Comparison of ENCODE assay signal across 8 mouse cellular contexts in the genomic region with DNA sequence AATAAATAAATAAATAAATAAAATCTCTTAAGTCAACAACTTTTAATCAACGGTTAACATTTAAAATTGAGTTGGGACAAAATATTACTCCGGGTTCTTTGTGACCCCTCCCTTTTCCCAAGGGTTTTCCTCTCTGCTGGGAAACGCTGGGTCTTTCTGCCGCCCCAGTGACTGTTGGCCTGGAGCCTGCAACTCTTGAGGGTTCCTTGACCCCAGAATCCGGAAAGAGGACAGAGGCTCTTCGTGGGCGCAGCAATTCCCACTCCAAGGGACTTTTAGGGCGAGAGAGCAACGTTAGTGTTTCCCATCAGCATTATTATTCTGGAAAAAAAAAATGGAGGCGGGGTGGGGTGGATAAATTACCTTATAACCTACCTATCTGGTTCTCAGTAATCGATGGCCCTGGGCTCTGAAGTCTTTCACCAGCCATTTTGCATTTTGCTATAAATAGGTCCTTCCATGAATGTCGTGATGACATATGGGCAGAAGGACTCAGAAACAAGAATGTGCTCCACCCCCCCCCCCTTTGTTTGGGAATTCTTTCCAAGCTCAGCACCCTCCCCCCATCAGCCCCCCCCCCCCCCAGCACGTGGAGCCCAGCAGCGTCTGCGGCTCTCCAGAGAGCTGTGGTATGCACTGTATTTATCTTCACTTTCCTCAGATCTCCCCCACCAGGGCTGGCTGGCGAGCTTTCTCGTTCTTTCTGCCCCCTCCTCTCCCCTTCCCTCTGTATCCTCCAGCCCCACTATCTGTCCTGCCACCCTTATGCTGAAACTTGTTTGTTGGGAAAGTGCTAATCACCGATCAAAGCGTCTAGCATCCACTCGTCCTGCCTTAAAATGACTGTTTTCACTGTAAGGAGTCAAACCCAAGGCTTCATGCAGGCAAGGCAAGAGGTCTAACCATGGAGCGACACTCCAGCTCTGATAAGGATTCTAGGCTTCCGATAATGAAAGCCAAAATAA. TPM values are rescaled to one million over a fixed set of nuclear protein-coding genes. Genes with fewer than 3 reads are reported as not detected.
A peak's percentile ranks its signal among the peaks of the same experiment; 100 is the strongest.
DNase-seq lines count a peak whose midpoint lies in the region; ATAC-seq and TF ChIP-seq lines count a peak whose summit lies in the region.

No protein-coding gene starts in this region.

- DNase-seq in layer of hippocampus, adult 2 months (ENCODE audit: low spot score in 2 of 2), result no peak
- DNase-seq in layer of hippocampus, adult 9-10 months (ENCODE audit: low spot score), result no peak
- DNase-seq in hindbrain, embryonic 11.5 days (ENCODE audit: low spot score), result peak; percentile 35
- no peak for DNase-seq in layer of hippocampus, adult 11-12 months (ENCODE audit: low spot score)
- no peak for DNase-seq in layer of hippocampus, postnatal 14 days (ENCODE audit: low spot score in 2 of 2)

- peak; percentile 66; the same call in 1 of the 2 replicates for ATAC-seq in embryonic facial prominence, embryonic 15.5 days (ENCODE audit: insufficient number of reproducible peaks, low FRiP score, low TSS enrichment, low read depth)
- ATAC-seq in hindbrain, embryonic 11.5 days (ENCODE audit: low FRiP score), result peak; percentile 54; the same call in 1 of the 2 replicates
- ATAC-seq in limb, embryonic 15.5 days (ENCODE audit: insufficient number of reproducible peaks, low FRiP score, low TSS enrichment, low read depth), result 0 out of 2 replicates have a peak, but pooled peaks have one; percentile 38

- peaks cover 32% of the 10 kb centered on the region for H3K4me1 ChIP-seq in embryonic facial prominence, embryonic 15.5 days
- H3K4me1 ChIP-seq in hindbrain, embryonic 11.5 days (replicated peaks; ENCODE audit: control insufficient read depth, insufficient read depth, low read length), result no peaks in the 10 kb centered on the region
- peaks cover 32% of the 10 kb centered on the region for H3K4me1 ChIP-seq in limb, embryonic 15.5 days

- H3K36me3 ChIP-seq in embryonic facial prominence, embryonic 15.5 days, result no peaks in the 10 kb centered on the region
- no peaks in the 10 kb centered on the region for H3K36me3 ChIP-seq in hindbrain, embryonic 11.5 days (ENCODE audit: control insufficient read depth, insufficient read depth, low read length)
- H3K36me3 ChIP-seq in limb, embryonic 15.5 days, result no peaks in the 10 kb centered on the region
- no peaks in the 10 kb centered on the region for H3K36me3 ChIP-seq in myocyte (ENCODE audit: control insufficient read depth, insufficient read depth)

- no peaks in the 10 kb centered on the region for H3K79me2 ChIP-seq in myocyte (ENCODE audit: control insufficient read depth, insufficient read depth)

- TF ChIP-seq POLR2A in myocyte (IDR thresholded peaks at IDR 0.05; ENCODE audit: insufficient read length, low read depth), result no peak

- WGBS in embryonic facial prominence, embryonic 15.5 days, result 7% methylated on average over 22 of the region's 22 CpGs
- WGBS in hindbrain, embryonic 11.5 days, result 7% methylated on average over 22 of the region's 22 CpGs
- 9% methylated on average over 22 of the region's 22 CpGs for WGBS in limb, embryonic 15.5 days

- H3K4me2 ChIP-seq in embryonic facial prominence, embryonic 15.5 days (replicated peaks), result peak overlapping the region; percentile 49
- H3K4me2 ChIP-seq in hindbrain, embryonic 11.5 days (replicated peaks; ENCODE audit: low read depth, low read length), result peak overlapping the region; percentile 39
- H3K4me2 ChIP-seq in limb, embryonic 15.5 days, result peak overlapping the region; percentile 47
- H3K4me2 ChIP-seq in myocyte (ENCODE audit: low read depth), result peak overlapping the region; percentile 56

- no peaks in the 10 kb centered on the region for H3K27me3 ChIP-seq in embryonic facial prominence, embryonic 15.5 days
- H3K27me3 ChIP-seq in hindbrain, embryonic 11.5 days (ENCODE audit: control insufficient read depth, insufficient read depth, low read length), result no peaks in the 10 kb centered on the region
- no peaks in the 10 kb centered on the region for H3K27me3 ChIP-seq in limb, embryonic 15.5 days
- H3K27me3 ChIP-seq in myocyte (ENCODE audit: control insufficient read depth, insufficient read depth, insufficient read length), result no peaks in the 10 kb centered on the region

- TF ChIP-seq CTCF in layer of hippocampus, adult 2 months (conservative IDR thresholded peaks at IDR 0.05), result no peak

- H3K4me3 ChIP-seq in layer of hippocampus, adult 2 months, result peak overlapping the region; percentile 36
- peak overlapping the region; percentile 21 for H3K4me3 ChIP-seq in embryonic facial prominence, embryonic 15.5 days (replicated peaks)
- H3K4me3 ChIP-seq in hindbrain, embryonic 11.5 days (ENCODE audit: low read depth, low read length), result 0 out of 2 replicates have a peak overlapping the region, but pooled peaks have one; percentile 4
- H3K4me3 ChIP-seq in limb, embryonic 15.5 days, result peak overlapping the region; percentile 14; the same call in 1 of the 2 replicates
- no peak overlapping the region for H3K4me3 ChIP-seq in myocyte

- H3ac ChIP-seq in myocyte (ENCODE audit: control insufficient read depth, insufficient read length), result no peak overlapping the region

- no peak overlapping the region for H3K9ac ChIP-seq in embryonic facial prominence, embryonic 15.5 days
- H3K9ac ChIP-seq in hindbrain, embryonic 11.5 days (ENCODE audit: low read depth, low read length), result no peak overlapping the region
- no peak overlapping the region for H3K9ac ChIP-seq in limb, embryonic 15.5 days

- no peak overlapping the region for H3K27ac ChIP-seq in layer of hippocampus, adult 2 months
- H3K27ac ChIP-seq in embryonic facial prominence, embryonic 15.5 days (replicated peaks), result peak overlapping the region; percentile 60
- no peak overlapping the region for H3K27ac ChIP-seq in hindbrain, embryonic 11.5 days (ENCODE audit: low read depth, low read length)
- peak overlapping the region; percentile 44 for H3K27ac ChIP-seq in limb, embryonic 15.5 days

- no peaks in the 10 kb centered on the region for H3K9me3 ChIP-seq in embryonic facial prominence, embryonic 15.5 days (replicated peaks)
- no peaks in the 10 kb centered on the region for H3K9me3 ChIP-seq in hindbrain, embryonic 11.5 days (ENCODE audit: control insufficient read depth, low read length)
- no peaks in the 10 kb centered on the region for H3K9me3 ChIP-seq in limb, embryonic 15.5 days

TF ChIP-seq in myocyte, 11 proteins besides CTCF, POLR2A, EP300 and RAD21:
- no peak for TF ChIP-seq E2F4 (IDR thresholded peaks at IDR 0.05; ENCODE audit: insufficient read depth)
- no peak for TF ChIP-seq MAX (IDR thresholded peaks at IDR 0.05; ENCODE audit: low read depth)
- TF ChIP-seq TCF3 (IDR thresholded peaks at IDR 0.05; ENCODE audit: insufficient read length, low read depth), result no peak
- no peak for TF ChIP-seq MYOD1 (IDR thresholded peaks at IDR 0.05; ENCODE audit: control insufficient read depth in 1 of 3, insufficient read length in 2 of 3, low read depth in 2 of 3)
- no peak for TF ChIP-seq MYOG (IDR thresholded peaks at IDR 0.05; ENCODE audit: control insufficient read depth in 1 of 3, insufficient read depth in 1 of 3, insufficient read length in 2 of 3, low read depth in 2 of 3)
- no peak for TF ChIP-seq POLR2AphosphoS2 (IDR thresholded peaks at IDR 0.05; ENCODE audit: insufficient read length, low read depth)
- no peak for TF ChIP-seq USF1 (IDR thresholded peaks at IDR 0.05; ENCODE audit: low read depth)
- no peak for TF ChIP-seq REST (IDR thresholded peaks at IDR 0.05; ENCODE audit: insufficient read depth, insufficient read length)
- TF ChIP-seq CEBPB (IDR thresholded peaks at IDR 0.05; ENCODE audit: insufficient read depth, poor library complexity, severe bottlenecking), result no peak
- TF ChIP-seq TCF12 (IDR thresholded peaks at IDR 0.05; ENCODE audit: insufficient read depth, poor library complexity, severe bottlenecking), result no peak
- TF ChIP-seq SRF (IDR thresholded peaks at IDR 0.05; ENCODE audit: control insufficient read depth, insufficient read length, low read depth), result no peak

RNA-seq across cellular contexts. Expression of a gene that starts 32.6 kb away (rescaled TPM):
- 10 to 100 TPM; 21.5 to 27.4 TPM for total RNA-seq in layer of hippocampus, adult 2 months (2021)
- 2.8 and 3.2 TPM in 2 replicates for polyA plus RNA-seq in embryonic facial prominence, embryonic 15.5 days (2015; fragmentation: Nextera tagmentation; extraction: Ambion mirVana)
- polyA plus RNA-seq in hindbrain, embryonic 11.5 days (2014; fragmentation: Nextera tagmentation; extraction: Ambion mirVana), result 0.77 and 1.5 TPM in 2 replicates
- 1.4 and 1.5 TPM in 2 replicates for polyA plus RNA-seq in limb, embryonic 15.5 days (2015; fragmentation: Nextera tagmentation; extraction: Ambion mirVana)
- 0.05 TPM for polyA plus RNA-seq in myocyte (2012; fragmentation: generic; extraction: Trizol)
- total RNA-seq in layer of hippocampus, postnatal 14 days (2021), result 10 to 100 TPM; 21.9 to 24.4 TPM

RNA-seq across cellular contexts. Expression of a gene that starts 33.8 kb away (rescaled TPM):
- total RNA-seq in layer of hippocampus, adult 2 months (2021), result 10 to 100 TPM; 30.0 to 33.3 TPM
- polyA plus RNA-seq in embryonic facial prominence, embryonic 15.5 days (2015; fragmentation: Nextera tagmentation; extraction: Ambion mirVana), result 32.5 and 35.0 TPM in 2 replicates
- 22.2 and 23.6 TPM in 2 replicates for polyA plus RNA-seq in hindbrain, embryonic 11.5 days (2014; fragmentation: Nextera tagmentation; extraction: Ambion mirVana)
- polyA plus RNA-seq in limb, embryonic 15.5 days (2015; fragmentation: Nextera tagmentation; extraction: Ambion mirVana), result 28.3 and 28.8 TPM in 2 replicates
- polyA plus RNA-seq in myocyte (2012; fragmentation: generic; extraction: Trizol), result 9.3 TPM
- total RNA-seq in layer of hippocampus, postnatal 14 days (2021), result 10 to 100 TPM; 23.2 to 27.3 TPM

RNA-seq across cellular contexts. Expression of a gene that starts 33.8 kb away (rescaled TPM):
- 10 to 100 TPM; 14.9 to 17.9 TPM for total RNA-seq in layer of hippocampus, adult 2 months (2021)
- 17.2 and 17.3 TPM in 2 replicates for polyA plus RNA-seq in embryonic facial prominence, embryonic 15.5 days (2015; fragmentation: Nextera tagmentation; extraction: Ambion mirVana)
- polyA plus RNA-seq in hindbrain, embryonic 11.5 days (2014; fragmentation: Nextera tagmentation; extraction: Ambion mirVana), result 12.7 and 13.9 TPM in 2 replicates
- polyA plus RNA-seq in limb, embryonic 15.5 days (2015; fragmentation: Nextera tagmentation; extraction: Ambion mirVana), result 18.0 and 22.7 TPM in 2 replicates
- polyA plus RNA-seq in myocyte (2012; fragmentation: generic; extraction: Trizol), result 2.8 TPM
- 10 to 100 TPM; 13.6 to 16.2 TPM for total RNA-seq in layer of hippocampus, postnatal 14 days (2021)

Comparison
In these comparisons a context has a peak if more than half of its experiments do, and no peak if none do; other contexts are left out.
1. H3K27ac ChIP-seq: peak in embryonic facial prominence, embryonic 15.5 days (single experiment) and limb, embryonic 15.5 days (single experiment); none in layer of hippocampus, adult 2 months (single experiment) and hindbrain, embryonic 11.5 days (single experiment).
2. Peak in every context shown above with its lines, with median percentiles within 50 percentile points of each other: ATAC-seq and H3K4me2 ChIP-seq.